Mouse (Mus musculus) limb, embryonic 12.5 days (tissue): ENCODE measurements around the gene Tubb4b. TPM values are rescaled to one million over a fixed set of nuclear protein-coding genes. Genes with fewer than 3 reads are reported as not detected.
A peak's percentile ranks its signal among the peaks of the same experiment; 100 is the strongest.

Experiments used
- ATAC-seq: fragments of 200-750 bp; cut with Nextera tagmentation; 2 replicates; pipeline ENCODE4 v1.8.0; 2017; ENCODE audit warnings: low read depth, moderate TSS enrichment; ENCODE audit not compliant: insufficient number of reproducible peaks, insufficient read depth, low FRiP score, low TSS enrichment
- H3K27ac ChIP-seq: fragments of 300-500 bp; sonication (generic); 2 replicates; pipeline ENCODE4 v1.5.1; 2016; ENCODE audit warnings: mild to moderate bottlenecking, moderate library complexity
- H3K27me3 ChIP-seq: fragments of 300-500 bp; sonication (generic); 2 replicates; pipeline ENCODE4 v1.6.1; 2016; ENCODE audit warnings: mild to moderate bottlenecking, moderate library complexity
- H3K36me3 ChIP-seq: fragments of 300-500 bp; sonication (generic); 2 replicates; pipeline ENCODE4 v1.6.1; 2016; ENCODE audit warnings: mild to moderate bottlenecking, moderate library complexity
- H3K4me1 ChIP-seq: fragments of 300-500 bp; sonication (generic); replicated peaks from 2 replicates; pipeline ENCODE4 v1.6.1; 2016
- H3K4me2 ChIP-seq: fragments of 300-500 bp; sonication (generic); 2 replicates; pipeline ENCODE4 v1.6.1; 2016; ENCODE audit warnings: mild to moderate bottlenecking, moderate library complexity
- H3K4me3 ChIP-seq: fragments of 300-500 bp; sonication (generic); replicated peaks from 2 replicates; pipeline ENCODE4 v1.5.1; 2016; ENCODE audit warnings: mild to moderate bottlenecking
- H3K9ac ChIP-seq: fragments of 300-500 bp; sonication (generic); replicated peaks from 2 replicates; pipeline ENCODE4 v1.6.1; 2016; ENCODE audit warnings: mild to moderate bottlenecking, moderate library complexity
- H3K9me3 ChIP-seq: fragments of 300-500 bp; sonication (generic); 2 replicates; pipeline ENCODE4 v1.6.1; 2016; ENCODE audit warnings: mild to moderate bottlenecking, moderate library complexity
- WGBS: fragments of 180-500 bp; shearing (Covaris S2); methylation state at CpG from one replicate; pipeline ENCODE4 v1.1.7; 2016; 5-methylcytosine and 5-hydroxymethylcytosine counted together
- polyA plus RNA-seq: library from polyadenylated mRNA; unstranded; fragments of >200 nt; fragmentation: Nextera tagmentation; extraction: Ambion mirVana; gene quantifications from 2 replicates; pipeline ENCODE4 v1.2.1, GENCODE M21; 2016

The Tubb4b gene
- polyA plus RNA-seq, 1 experiment from 2014 or later = 489 TPM

DNA sequence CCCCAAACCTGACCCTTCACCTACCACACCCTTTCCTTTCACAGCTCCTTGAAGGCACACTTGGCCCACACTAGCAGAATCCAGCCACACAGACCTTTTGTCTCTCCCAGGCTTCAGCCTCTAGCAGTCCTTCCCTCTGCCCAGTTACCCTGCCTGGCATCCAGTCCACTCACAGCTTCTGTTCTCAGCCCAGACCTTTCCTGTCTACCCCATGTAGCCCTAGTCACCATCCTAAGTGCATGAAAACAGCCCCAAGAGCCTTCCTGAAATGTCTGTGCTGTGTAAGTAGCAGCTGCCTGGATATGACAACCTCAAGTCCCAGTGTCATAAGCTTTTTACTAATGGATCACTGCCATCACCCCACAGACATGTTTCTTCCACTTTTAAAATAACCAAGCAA lies 26.6 kb downstream of the Tubb4b start:
- H3K4me3 ChIP-seq = no peak overlapping the region
- H3K36me3 ChIP-seq = peaks cover 43% of the 10 kb centered on the region
- H3K27me3 ChIP-seq = peaks cover 37% of the 10 kb centered on the region
- ATAC-seq = no peak
- H3K4me1 ChIP-seq = peaks cover 28% of the 10 kb centered on the region
- H3K9me3 ChIP-seq = no peaks in the 10 kb centered on the region
- H3K27ac ChIP-seq = no peak overlapping the region
- H3K9ac ChIP-seq = no peak overlapping the region
- no peak overlapping the region for H3K4me2 ChIP-seq

GRCm38 (mm10) chr2:25197191-25197590 lies 27.3 kb downstream of the Tubb4b start:
- Histone ChIP-seq H3K27ac (no peak overlapping the region), H3K9me3 (no peaks in the 10 kb centered on the region), H3K9ac (no peak overlapping the region), H3K4me1 (peaks cover 28% of the 10 kb centered on the region), H3K27me3 (peaks cover 37% of the 10 kb centered on the region), H3K36me3 (peaks cover 35% of the 10 kb centered on the region), H3K4me3 (no peak overlapping the region), H3K4me2 (peak overlapping the region; percentile 43)
- no peak for ATAC-seq
- WGBS = 20% methylated on average over 2 of the region's 2 CpGs

DNA sequence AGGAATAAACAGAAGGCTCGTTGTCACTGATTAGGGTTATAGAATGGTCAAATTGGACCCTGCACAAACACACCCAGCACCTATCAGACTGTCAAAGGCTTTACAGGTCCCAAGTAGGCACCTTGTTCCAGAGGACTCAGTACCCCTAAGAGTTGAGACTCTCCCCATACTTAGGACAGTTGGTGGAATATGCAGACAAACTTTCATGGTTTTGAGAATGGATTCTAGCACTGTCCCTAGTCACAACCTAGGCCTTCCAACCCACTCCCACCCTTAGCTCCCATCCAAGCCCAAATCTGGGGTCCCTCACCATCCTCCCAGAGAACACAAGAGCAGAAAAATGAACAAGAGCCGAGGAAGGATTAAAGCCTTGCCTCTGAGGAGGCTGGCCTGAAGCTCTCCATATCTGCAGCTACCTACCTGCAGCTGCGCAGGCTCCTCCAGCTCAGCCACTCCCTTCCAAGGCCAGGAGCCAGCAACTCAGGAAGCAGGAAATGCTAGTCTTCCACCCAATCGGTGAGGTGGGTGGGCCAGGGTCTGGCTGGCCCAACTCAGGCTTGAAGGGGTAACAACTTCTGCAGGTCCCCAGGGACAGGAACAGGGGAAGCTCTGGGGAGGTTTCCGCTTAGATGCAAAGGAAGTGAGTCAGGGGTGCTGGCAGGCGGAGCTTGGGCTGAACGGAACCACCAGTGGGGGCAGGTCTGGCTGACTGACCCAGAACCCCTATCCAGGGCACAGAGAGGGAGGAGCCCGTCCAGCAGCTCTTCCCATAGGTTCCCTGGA lies 28.1 kb downstream of the Tubb4b start, which contains the start of gene Tor4a:
Tor4a (minus strand) TSS at position 715 of the 783 bp plus-strand sequence.
- Histone ChIP-seq H3K27ac (no peak within 1 kb of the TSS), H3K4me3 (peak within 1 kb of the TSS; percentile 29), H3K27me3 (peaks cover 37% of the 10 kb centered on the region), H3K4me1 (peaks cover 28% of the 10 kb centered on the region), H3K9ac (no peak within 1 kb of the TSS; the same call in 1 of the 2 replicates), H3K36me3 (peaks cover 27% of the 10 kb centered on the region), H3K4me2 (peak within 1 kb of the TSS; percentile 43), H3K9me3 (no peaks in the 10 kb centered on the region)
- WGBS = 9% methylated on average over 8 of the region's 8 CpGs
- no peak for ATAC-seq

- peaks cover 18% of the 10 kb centered on the region for H3K36me3 ChIP-seq
- ATAC-seq = no peak
- no peak overlapping the region for H3K27ac ChIP-seq
- peak overlapping the region; percentile 29 for H3K4me3 ChIP-seq
- peak overlapping the region; percentile 43 for H3K4me2 ChIP-seq
- no peak overlapping the region; the same call in 1 of the 2 replicates for H3K9ac ChIP-seq
- H3K27me3 ChIP-seq = peaks cover 37% of the 10 kb centered on the region
- 22% methylated on average over 55 of the region's 55 CpGs for WGBS
- H3K4me1 ChIP-seq = peaks cover 28% of the 10 kb centered on the region
- H3K9me3 ChIP-seq = no peaks in the 10 kb centered on the region
Observed at GRCm38 (mm10) chr2:25195211-25196156, 29.0 kb downstream of the Tubb4b start.

GRCm38 (mm10) chr2:25194486-25195171 lies 29.9 kb downstream of the Tubb4b start:
- Histone ChIP-seq H3K4me1 (peaks cover 28% of the 10 kb centered on the region), H3K9me3 (no peaks in the 10 kb centered on the region), H3K36me3 (peaks cover 10% of the 10 kb centered on the region), H3K9ac (no peak overlapping the region), H3K4me3 (peak overlapping the region; percentile 29; the same call in 1 of the 2 replicates), H3K4me2 (no peak overlapping the region; the same call in 1 of the 2 replicates), H3K27me3 (peaks cover 37% of the 10 kb centered on the region), H3K27ac (no peak overlapping the region)
- no peak for ATAC-seq
- 85% methylated on average over 17 of the region's 17 CpGs for WGBS

DNA sequence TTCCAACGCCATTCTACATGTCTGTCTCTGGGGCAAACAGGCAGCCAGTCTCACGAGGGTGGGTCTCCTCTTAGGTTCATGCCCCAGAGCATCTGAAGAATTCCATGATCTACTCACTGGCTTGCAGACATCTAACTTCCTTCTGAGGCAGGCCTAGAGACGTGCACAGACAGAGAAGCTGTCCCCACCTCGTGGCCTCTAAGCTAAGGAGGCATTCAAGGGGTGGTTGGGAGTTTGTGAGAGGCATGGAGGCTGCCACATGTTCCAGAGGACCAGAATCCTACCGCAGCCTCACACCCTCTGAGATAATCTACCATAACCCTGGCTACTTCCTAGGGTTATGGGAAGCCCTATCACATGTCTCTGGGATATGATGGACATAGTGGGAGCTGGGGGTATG lies 30.5 kb downstream of the Tubb4b start:
- WGBS = 79% methylated on average over 5 of the region's 5 CpGs
- Histone ChIP-seq H3K4me3 (no peak overlapping the region), H3K36me3 (peaks cover 4% of the 10 kb centered on the region; the same call in 1 of the 2 replicates), H3K27ac (no peak overlapping the region), H3K4me2 (no peak overlapping the region), H3K4me1 (peaks cover 28% of the 10 kb centered on the region), H3K9me3 (no peaks in the 10 kb centered on the region), H3K9ac (no peak overlapping the region), H3K27me3 (peaks cover 37% of the 10 kb centered on the region)
- ATAC-seq = no peak

DNA sequence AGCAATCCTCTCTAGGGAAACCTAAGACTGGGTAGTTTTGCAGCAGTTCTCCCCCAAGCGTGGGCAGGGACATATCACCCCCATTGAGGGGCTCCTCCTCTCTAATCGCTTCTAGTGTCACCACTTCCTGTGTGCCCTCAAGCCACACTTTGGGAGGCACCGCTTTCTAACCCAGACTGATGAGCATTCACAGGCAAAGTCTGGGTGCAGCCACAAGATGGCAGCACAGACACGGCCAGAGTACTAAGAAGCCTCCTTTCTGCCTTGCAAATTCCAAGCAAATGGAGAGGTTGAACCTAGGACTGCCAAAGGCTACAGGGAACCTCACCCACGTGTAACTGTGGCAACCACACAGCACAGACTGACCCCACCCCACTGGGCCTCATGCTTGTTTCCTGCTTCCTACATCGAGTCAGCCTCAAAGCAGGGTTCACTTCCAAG lies 31.2 kb downstream of the Tubb4b start:
- H3K4me2 ChIP-seq = no peak overlapping the region
- 2% methylated on average over 6 of the region's 6 CpGs for WGBS

GRCm38 (mm10) chr2:25187841-25188240 lies 36.7 kb downstream of the Tubb4b start:
- peaks cover 35% of the 10 kb centered on the region for H3K27me3 ChIP-seq
- H3K4me3 ChIP-seq = no peak overlapping the region
- no peaks in the 10 kb centered on the region for H3K36me3 ChIP-seq
- no peak overlapping the region for H3K27ac ChIP-seq
- no peak for ATAC-seq
- no peaks in the 10 kb centered on the region for H3K9me3 ChIP-seq
- no peak overlapping the region for H3K9ac ChIP-seq
- 83% methylated on average over 6 of the region's 6 CpGs for WGBS
- H3K4me2 ChIP-seq = no peak overlapping the region
- peaks cover 3% of the 10 kb centered on the region; the same call in 1 of the 2 replicates for H3K4me1 ChIP-seq

More for the DNA sequence above, 31.2 kb downstream of the Tubb4b start:
- no peak overlapping the region for H3K27ac ChIP-seq
- H3K36me3 ChIP-seq = no peaks in the 10 kb centered on the region; the same call in 1 of the 2 replicates
- no peaks in the 10 kb centered on the region for H3K9me3 ChIP-seq
- peak; percentile 76; the same call in 1 of the 2 replicates for ATAC-seq
- H3K27me3 ChIP-seq = peaks cover 37% of the 10 kb centered on the region
- peak overlapping the region; percentile 19; the same call in 1 of the 2 replicates for H3K9ac ChIP-seq
- peaks cover 28% of the 10 kb centered on the region for H3K4me1 ChIP-seq
- H3K4me3 ChIP-seq = no peak overlapping the region

DNA sequence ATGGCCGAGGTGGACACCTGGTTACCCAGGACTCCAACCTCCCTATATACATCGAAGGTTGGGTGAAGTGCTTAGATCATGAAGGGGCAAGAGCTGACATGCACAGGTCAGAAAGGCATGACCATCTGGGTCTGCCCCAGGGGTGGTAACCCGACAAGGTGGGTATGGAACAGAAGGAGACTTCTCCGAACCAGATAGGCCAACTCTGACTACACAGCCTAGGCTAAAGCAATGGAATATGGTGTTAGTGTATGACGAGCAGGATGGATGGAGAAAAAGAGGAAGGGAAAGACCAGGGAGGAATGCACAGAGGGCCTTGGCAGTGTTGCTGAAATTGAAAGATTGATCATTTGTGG lies 37.9 kb downstream of the Tubb4b start:
- H3K4me1 ChIP-seq = peaks cover 9% of the 10 kb centered on the region
- peak overlapping the region; percentile 91 for H3K4me2 ChIP-seq
- 30% methylated on average over 5 of the region's 5 CpGs for WGBS
- ATAC-seq = peak; percentile 1; the same call in 1 of the 2 replicates
- H3K27me3 ChIP-seq = peaks cover 47% of the 10 kb centered on the region
- no peak overlapping the region for H3K9ac ChIP-seq
- H3K36me3 ChIP-seq = no peaks in the 10 kb centered on the region
- H3K9me3 ChIP-seq = no peaks in the 10 kb centered on the region
- H3K4me3 ChIP-seq = peak overlapping the region; percentile 49
- no peak overlapping the region for H3K27ac ChIP-seq

DNA sequence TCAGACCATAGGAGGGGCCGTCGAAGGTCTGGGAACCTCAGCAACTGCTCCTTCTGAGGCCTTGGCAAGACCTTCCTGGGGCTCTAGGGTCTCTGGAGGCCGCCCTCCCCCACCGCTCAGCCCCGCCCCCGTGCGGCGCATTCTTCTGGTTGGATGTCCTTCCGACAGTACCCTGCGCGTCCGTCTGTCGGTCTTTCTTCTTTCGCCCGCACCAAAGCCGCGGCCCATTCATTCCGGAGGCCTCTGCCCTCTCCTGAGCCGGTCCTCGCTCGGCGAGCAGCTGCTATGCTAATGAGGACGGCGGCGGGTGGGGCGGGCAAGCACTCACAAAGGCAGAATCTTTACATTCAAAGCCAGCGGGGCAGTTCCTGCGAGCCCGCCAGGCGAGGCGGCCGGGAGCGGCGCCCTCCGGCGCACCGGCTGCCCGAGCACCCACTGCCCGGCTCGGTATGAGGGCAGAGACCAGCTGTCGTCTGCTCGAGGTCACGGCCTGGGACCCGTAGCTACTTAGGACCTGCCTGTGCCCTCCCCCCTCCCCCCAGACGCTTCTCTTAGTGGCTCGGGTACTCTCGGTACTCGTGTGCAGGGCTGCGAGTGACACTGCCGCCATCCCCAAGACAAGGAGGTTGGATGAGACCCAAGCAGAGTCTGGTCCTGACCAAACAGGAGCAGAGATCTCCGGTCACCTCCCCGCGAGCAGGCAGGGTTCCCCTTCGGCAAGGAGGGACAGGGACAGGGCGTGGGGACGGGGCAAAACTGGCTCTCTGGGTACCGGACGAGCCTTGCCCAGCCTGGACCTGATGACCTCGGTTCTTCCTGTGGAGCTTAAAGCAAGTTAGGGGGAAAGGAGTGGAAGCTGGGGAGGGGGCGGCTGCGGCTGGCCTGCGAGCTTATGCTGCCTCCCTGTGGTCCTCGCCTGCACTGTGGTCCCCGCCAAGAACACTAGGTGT lies 38.6 kb downstream of the Tubb4b start:
- Histone ChIP-seq H3K4me1 (peaks cover 15% of the 10 kb centered on the region), H3K9ac (peak overlapping the region; percentile 65), H3K4me2 (peak overlapping the region; percentile 91), H3K36me3 (no peaks in the 10 kb centered on the region), H3K9me3 (no peaks in the 10 kb centered on the region), H3K27me3 (peaks cover 53% of the 10 kb centered on the region), H3K4me3 (peak overlapping the region; percentile 49), H3K27ac (peak overlapping the region; percentile 74)
- peak; percentile 80 for ATAC-seq
- under 1% methylated on average over 64 of the region's 64 CpGs for whole genome bisulfite sequencing
